Mouse (Mus musculus) 416B (cell line): ENCODE measurements around the gene Ssxb3.
"Not testable (repeated sequence)": the region's sequence is repeated elsewhere in the genome, so short reads cannot be mapped to it uniquely, and the experiment has no call there.

Experiments
- DNase-seq: peaks from one replicate; pipeline ENCODE4 v3.0.0; 2011; ENCODE audit warnings: low read depth

The Ssxb3 gene

DNA sequence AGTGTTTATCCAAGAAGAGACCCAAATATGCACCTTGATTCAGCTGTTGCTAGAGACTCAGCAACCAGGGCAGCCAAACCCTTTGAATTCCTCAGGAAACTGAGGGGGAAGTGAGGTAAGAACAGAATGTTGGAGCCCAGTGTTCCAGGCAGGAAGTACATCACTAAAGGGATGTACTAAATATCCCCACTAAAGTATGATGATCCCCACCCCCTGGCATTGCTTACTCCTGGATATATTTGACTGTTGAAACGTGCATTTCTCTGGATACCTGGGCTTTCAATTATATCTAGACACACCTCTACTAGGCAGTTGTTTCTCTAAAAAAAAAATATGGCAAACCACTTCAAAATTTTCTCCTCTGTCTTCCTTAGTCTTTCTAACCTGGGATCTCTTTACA is at the start of gene Ssxb3:
TSS of gene Ssxb3 (minus strand) at position 101 of the 400 bp plus-strand sequence.
- not testable (repeated sequence) for DNase-seq

DNA sequence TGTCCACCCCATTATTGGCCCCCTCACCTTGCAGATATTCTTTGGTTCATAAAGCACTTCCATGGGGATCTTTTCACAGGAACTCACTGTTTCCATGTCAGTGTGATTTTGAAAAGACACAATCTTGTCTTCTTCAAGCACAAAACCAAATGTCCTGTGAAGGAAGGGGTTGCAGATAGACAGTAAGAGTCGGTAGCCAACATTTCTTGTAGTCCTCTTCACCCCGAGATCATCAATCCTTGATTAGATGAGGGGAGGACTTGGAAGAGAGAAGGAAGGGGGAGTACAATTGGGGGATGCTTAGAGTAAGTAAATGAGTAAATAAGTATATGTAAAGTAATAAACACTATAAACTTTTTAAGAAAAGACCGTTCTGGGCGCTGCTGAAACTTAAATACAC is 43.5 kb downstream of the Ssxb3 start, which contains the start of gene Ssxb6:
TSS of gene Ssxb6 (minus strand) at position 101 of the 400 bp plus-strand sequence.
- not testable (repeated sequence) for DNase-seq
